Mouse (Mus musculus) cerebellum, postnatal 10 days (tissue): ENCODE data around the gene Scube1.

Source experiments
- DNase-seq, 2 experiments: peaks; one replicate each; pipeline ENCODE4 v3.0.0; 2021; ENCODE audit warnings: mixed read lengths in 2 of 2

Gene Scube1

DNA sequence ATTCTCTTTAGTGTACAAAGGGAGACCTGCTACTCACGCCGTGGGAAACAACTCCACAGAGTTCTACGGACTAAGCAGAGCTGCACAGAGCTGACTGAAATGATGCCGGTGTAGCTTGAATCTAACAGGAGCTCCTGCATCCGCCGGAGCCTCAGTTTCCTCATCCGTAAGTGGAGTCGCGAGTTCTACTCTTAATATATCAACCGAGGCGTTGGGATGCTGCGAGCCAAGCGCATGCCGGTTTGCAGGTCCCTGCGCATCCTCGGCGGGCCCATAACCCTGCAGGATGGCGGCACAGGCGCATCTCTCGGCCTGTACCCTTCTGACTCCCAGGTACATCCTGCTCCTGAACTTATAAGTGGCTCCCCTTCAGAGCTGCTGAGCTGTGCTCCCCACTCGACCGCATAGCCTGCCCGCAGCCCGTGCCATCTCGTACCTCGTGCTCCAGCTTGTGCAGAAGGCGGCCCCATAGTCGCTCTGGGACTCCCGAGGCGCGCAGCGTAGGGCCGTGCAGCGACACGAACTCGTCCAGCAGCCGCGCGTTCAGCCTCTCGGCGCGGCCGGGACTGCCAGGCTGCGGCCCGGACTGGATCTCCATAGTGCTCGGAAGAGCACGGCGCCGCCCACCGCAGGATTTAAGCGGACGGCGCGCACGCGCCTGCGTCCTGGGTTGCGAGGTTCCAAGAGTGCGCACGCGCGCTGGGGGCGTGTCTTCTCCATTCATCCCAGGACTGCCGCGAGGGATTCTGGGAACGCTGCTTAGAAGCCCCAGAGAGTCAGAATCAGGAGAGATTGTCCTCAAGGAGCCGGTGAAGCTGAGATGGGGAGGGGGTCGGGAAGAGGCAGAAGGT, 130.1 kb downstream of the Scube1 start, which contains the start of gene Ttll12:
Gene Ttll12, minus strand, starts transcription at position 645 of the 851 bp plus-strand sequence.
- peak; percentile 97 to 99 for DNase-seq

DNA sequence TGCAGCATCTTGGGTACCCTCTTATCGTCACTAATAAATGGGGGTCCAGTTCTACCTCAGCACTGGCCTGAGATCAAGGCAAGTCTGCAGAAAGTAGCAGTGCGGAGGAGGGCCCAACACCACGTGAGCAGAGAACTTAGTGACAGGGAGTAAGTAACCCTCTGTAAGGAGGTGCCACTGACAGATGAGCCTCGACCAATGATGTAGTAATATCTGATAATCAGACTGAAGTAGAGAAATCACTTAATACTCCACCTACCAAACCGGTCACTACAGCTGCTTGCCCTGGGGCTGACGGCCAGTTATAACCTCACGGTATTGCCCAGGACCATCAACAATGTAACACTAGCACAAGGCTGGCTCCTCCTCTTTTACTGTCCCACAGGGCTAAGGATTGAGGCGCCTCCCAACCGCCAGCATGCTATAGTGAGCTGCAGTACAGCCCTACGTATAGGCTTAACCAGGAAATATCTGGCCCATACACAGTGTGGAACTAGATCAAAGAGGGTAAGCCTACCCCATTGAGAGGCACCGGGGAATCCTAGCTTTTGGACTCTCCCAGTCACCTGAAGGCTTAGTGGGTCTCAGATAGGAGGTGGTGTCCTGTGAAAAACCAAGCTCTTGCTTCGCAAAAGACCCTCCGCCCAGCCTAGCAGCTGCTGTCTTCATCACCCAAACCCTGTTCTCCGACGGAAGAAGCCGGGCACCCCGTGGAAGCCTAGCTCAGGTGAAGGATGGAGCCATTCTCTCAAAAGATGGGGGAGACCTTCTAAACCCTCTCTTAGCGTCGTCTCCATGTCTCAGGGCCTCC, 130.9 kb downstream of the Scube1 start:
- peak in 1 of 2 experiments; percentile 24 for DNase-seq

DNA sequence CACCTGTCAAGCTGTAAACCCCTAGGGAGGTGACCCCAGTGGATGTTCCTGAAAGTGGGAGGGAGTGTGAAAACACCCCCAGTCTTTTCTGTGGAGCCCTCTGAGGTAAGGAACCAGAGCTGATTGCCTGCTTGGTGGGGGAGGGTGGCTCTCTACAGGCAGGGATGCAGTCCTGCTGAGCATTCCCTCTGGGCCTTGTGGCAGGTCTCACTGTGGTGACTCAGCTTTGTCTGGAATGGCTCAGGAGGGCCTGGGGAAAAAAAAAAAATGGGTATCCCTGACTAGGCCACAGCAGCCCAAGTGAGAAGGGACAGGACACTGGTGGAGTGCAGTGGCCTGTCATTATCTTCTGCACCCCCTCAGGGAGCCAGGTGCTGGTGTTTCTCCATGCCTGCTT, 131.6 kb downstream of the Scube1 start:
- no peak for DNase-seq

DNA sequence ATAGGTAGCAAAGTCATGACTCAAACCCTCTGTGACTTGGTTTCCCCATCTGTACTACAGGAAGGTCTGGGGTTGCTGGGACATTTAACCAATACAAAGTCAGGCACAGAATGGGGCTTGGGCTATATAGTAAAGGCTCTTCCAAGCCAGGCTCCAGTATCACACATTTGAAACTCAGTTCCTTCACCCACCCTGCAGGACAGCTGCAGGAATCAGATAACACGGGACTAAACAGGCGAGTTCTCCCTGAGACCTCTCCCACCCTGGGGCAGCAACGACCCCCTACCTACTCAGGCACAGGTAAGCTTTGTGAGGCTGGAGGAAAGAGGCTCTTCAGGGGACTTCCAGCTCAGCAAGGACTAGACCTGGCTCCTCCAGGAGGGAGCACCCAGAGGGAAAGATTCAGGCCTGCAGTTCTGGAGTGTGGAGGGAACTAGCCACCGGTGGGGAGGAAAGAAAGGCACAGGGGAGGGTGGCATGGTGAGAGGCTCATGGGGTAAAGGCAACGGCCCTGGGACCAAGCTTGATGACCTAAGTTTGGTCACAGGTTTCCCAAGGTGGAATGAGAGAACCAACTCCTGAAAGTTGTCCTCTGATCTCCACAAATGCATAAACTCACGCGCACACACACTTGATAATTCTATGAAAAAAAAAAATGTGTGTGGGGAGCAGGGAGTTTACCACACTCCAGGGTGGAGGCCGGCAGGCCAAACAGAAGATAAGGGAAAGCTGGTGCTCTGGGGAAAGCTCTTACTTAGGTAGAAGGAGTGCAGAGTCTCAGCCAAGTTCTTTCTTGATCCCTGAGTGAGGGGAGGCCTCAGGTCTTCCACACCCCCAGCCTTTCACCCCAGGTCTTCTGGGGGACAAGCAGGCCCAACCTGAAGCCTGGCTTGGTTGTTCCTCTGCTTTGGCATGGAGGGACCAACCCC, 132.3 kb downstream of the Scube1 start:
- DNase-seq: no peak

DNA sequence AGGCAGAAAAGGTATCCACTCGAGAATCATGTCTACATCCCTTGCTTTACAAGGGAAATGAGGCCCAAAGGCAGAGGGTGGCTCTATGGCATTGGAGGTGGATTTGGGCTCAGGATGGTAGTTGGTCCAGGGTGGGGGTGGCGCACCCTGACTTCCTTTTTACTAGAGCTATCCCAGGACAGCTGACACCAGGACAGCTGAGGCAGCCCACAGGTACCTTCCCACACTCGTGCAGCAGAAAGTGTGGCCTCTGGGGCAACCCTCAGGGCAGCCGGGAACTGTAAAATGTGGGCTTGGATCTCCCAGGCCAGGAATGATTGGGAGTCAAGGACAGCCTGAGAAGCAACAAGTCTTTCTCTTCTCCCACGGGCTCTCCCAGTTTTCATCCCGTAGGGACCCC, 133.1 kb downstream of the Scube1 start:
- DNase-seq: no peak

DNA sequence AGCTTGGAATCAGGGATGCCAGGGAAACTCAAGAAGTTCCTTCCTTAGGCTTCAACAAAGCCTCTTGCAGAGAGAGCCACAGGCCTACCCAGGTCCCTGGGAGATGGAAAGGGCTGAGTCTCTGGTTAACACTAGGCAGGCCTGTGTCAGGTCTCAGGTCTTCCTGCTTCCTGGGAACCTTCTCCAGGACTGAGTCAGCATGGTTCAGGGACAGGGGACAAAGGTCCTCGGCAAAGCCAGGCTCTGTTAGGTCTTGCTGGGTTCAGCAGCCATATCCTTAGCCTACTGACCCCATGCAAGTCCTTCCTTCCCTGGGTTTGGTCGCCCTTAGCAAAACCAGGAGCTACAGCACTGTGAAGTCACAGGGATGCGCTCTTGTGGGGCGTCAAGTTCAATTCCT, 134.0 kb downstream of the Scube1 start:
- no peak for DNase-seq

DNA sequence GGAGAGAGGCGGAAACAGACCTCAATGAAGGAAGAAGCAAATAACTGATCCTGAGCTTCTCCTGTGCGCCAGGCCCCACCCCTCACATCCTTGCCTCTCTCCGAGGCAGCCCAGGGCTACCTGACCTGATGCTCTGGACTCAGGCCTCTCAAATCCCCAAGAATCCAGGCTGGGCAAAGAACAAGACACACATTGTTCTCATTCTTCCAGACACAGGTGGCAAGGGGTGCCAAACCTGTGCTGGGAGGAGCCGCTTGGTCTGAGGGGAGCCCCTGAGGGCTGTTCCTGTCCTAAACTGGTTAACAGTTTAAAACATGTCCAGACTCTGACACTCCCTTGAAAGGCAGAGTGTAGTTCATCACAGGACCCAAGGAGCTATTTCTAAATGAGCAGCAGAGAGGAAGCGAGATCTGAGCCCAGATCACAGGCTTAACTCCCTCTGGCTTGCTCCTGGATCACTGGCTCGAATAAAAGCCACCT, 140.0 kb downstream of the Scube1 start:
- no peak for DNase-seq

- peak; percentile 48 to 49 for DNase-seq
Measured at GRCm38 (mm10) chr15:83583419-83584156, 141.2 kb downstream of the Scube1 start.

GRCm38 (mm10) chr15:83582931-83583330, 141.9 kb downstream of the Scube1 start:
- DNase-seq: no peak

GRCm38 (mm10) chr15:83576651-83577050, 148.2 kb downstream of the Scube1 start:
- no peak for DNase-seq

- no peak for DNase-seq
Measured at GRCm38 (mm10) chr15:83575543-83575942, 149.3 kb downstream of the Scube1 start.

DNA sequence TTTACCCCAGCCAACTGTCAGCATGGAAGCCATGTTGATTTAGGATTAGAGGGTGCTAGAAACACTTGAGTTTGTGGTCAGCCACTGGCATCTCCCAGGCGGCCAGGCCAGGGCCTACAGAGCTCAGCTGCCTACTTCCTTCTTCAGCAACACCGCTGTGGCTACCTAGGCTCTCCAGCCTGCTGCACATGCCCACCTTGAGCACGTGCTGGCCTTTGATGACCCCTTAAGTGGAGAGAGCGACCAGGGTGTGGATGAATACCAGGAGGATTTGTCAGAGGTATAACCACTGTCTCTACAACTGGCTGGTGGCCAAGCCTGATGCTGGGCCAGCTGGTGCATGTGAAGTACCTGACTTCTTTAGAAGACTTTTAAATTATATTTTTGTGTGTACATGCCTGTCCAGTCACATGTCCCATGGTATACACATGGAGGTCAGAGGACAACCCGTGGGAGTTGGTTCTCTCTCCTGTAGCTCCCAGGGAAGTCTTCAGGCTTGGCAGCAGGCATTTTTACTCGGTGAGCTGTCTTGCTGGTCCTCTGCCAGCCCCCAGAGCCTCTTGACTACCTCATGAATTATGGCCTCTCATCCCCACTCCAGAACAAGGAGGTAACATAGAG, 150.0 kb downstream of the Scube1 start:
- peak in 1 of 2 experiments; percentile 25 for DNase-seq

DNA sequence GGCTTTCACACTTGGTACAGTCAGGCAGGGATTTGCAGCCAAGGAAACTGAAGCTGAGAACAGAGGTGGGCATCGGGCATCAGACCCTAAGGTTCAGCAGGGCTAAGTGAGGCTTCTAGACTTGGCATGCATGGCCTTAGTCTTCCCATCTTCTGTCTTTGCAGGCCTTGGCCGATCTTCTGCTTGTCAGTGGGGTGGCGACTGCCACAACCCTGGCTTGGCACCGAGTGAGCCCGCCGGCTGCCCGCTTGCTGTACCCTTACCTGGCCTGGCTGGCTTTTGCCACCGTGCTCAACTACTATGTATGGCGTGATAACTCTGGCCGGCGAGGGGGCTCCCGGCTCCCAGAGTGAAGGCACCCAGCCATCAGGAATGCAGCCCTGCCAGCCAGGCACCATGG, 151.2 kb downstream of the Scube1 start:
- peak; percentile 48 to 72 for DNase-seq

GRCm38 (mm10) chr15:83572132-83572531, 152.7 kb downstream of the Scube1 start:
- DNase-seq: no peak

DNA sequence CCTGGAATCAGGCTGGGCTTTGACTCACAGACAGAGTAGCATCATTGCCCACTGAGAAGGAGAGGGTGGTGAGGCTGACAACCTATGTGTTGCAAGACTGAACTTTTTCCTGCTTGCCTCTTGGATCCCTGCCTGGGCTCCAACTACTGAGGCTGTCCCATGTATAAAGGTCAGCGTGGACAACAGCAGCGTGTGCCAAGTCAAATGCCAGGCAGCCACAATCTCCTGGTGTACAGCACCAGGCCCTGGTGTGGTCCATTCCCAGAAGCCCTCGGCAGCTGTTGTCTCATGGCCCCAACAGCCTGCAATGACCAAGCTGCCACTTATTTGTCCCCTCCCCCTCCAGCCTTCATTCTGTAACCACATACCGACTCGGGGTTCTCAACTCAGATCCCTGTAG, 153.2 kb downstream of the Scube1 start:
- DNase-seq: no peak

- DNase-seq: no peak
Measured at GRCm38 (mm10) chr15:83570641-83571040, 154.2 kb downstream of the Scube1 start.

- no peak for DNase-seq
Measured at GRCm38 (mm10) chr15:83569682-83570081, 155.1 kb downstream of the Scube1 start.

GRCm38 (mm10) chr15:83568544-83568943, 156.3 kb downstream of the Scube1 start:
- DNase-seq: no peak

DNA sequence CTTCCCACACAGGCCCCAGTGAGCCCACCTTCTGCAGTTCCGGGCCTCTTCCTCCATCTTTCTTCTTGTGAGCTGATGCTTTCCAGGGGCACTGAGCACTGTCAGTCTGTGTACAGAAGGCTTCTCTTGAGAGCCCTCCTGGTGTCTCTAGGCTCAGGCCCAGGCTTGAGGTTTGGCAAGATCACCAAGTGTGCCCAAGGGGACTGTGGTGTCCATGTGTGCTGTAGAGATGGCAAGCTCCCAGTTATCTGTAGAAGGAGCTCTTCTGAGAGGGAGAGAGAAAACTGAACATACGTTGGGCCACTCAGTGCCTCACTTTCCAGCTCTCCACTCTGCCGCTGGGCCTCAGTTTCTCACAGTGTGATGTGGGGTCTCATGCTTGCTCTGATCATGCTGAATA, 157.1 kb downstream of the Scube1 start:
- DNase-seq: no peak

DNA sequence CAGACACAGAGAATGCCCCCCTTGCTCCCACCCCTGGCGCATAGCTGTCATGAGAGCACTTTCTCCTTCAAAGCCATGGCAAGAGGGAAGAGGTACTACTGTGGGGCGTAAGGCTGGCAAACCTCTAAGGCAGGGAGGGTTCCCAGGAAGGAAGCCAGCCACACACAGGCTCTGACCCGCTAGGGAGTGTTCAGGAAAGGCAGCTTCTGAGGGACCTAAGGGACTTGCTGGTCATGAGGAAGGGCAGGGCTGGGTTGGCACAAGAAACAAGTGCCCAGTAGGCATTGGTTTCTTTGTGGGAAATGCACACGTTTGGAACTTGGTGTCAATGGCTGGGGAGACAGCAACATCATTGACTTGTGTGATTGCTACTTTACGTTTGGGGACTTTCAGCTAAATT, 158.8 kb downstream of the Scube1 start:
- DNase-seq: no peak

DNA sequence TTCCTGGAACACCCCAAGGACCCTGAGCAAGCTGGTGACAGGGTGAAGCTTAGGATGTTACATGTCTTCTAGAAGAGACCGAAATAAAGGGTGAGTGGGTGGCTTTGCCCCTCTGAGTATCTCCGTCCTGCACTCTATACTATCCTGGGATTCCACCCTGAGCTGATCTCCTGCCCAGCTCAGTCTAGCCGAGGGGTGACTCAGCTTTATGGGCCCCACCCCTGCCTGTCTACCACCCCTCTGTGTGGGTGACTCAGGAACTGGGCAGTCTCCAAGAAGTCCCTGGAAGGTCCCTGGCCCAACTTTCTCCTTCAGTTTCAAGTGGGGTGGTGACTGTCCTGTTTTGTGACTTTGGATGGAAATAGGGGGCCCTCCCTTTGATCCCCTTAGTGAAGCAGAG, 159.4 kb downstream of the Scube1 start:
- no peak for DNase-seq
